9 mouse cellular contexts compared by ENCODE assay signal in genomic region chr15:98091841-98092240, GRCm38 (mm10). TPM values are rescaled to one million over a fixed set of nuclear protein-coding genes. Genes with fewer than 3 reads are reported as not detected.
DNase-seq lines count a peak whose midpoint lies in the region; ATAC-seq and TF ChIP-seq lines count a peak whose summit lies in the region.
"Had no signal": no experiment of that assay in that cellular context is flagged by ENCODE, and none has a peak within 500 bp of the region (broad histone marks: within the 10 kb centered on the region; RNA-seq: fewer than 3 reads in every experiment).

No protein-coding gene starts in this region.

- peaks cover 8% of the 10 kb centered on the region for H3K4me1 ChIP-seq in heart, embryonic 11.5 days (ENCODE audit: control insufficient read depth, insufficient read depth, low read length)
- no peaks in the 10 kb centered on the region for H3K4me1 ChIP-seq in ES-Bruce4 (ENCODE audit: control insufficient read depth, insufficient read depth, low read length)
- H3K4me1 ChIP-seq in hindbrain, embryonic 11.5 days (replicated peaks; ENCODE audit: control insufficient read depth, insufficient read depth, low read length): peaks cover 4% of the 10 kb centered on the region; the same call in 1 of the 2 replicates

- no peaks in the 10 kb centered on the region for H3K9me3 ChIP-seq in heart, embryonic 11.5 days (replicated peaks; ENCODE audit: control insufficient read depth, low read length)
- no peaks in the 10 kb centered on the region for H3K9me3 ChIP-seq in ES-Bruce4 (replicated peaks; ENCODE audit: control insufficient read depth, insufficient read depth, low read length, poor library complexity, severe bottlenecking)
- no peaks in the 10 kb centered on the region for H3K9me3 ChIP-seq in hindbrain, embryonic 11.5 days (ENCODE audit: control insufficient read depth, low read length)

- peaks cover 56% of the 10 kb centered on the region for H3K79me2 ChIP-seq in macrophage (ENCODE audit: inconsistent target)

- H3K36me3 ChIP-seq in heart, embryonic 11.5 days (ENCODE audit: control insufficient read depth, insufficient read depth, low read length): no peaks in the 10 kb centered on the region
- H3K36me3 ChIP-seq in ES-Bruce4 (ENCODE audit: control insufficient read depth, insufficient read depth, low read length, poor library complexity, severe bottlenecking) (peaks cover 12% of the 10 kb centered on the region), macrophage (ENCODE audit: inconsistent target) (no peaks in the 10 kb centered on the region)
- no peaks in the 10 kb centered on the region for H3K36me3 ChIP-seq in hindbrain, embryonic 11.5 days (ENCODE audit: control insufficient read depth, insufficient read depth, low read length)

- 39% methylated on average over 4 of the region's 4 CpGs for WGBS in heart, embryonic 11.5 days (ENCODE audit: insufficient replicate concordance)
- WGBS in hindbrain, embryonic 11.5 days: 33% methylated on average over 4 of the region's 4 CpGs
- WGBS in macrophage (ENCODE audit: missing documents): 8% methylated on average over 4 of the region's 4 CpGs

- H3K27ac ChIP-seq in heart, embryonic 11.5 days (ENCODE audit: low read depth, low read length): no peak overlapping the region
- no peak overlapping the region for H3K27ac ChIP-seq in ES-Bruce4 (ENCODE audit: insufficient read depth, low read length)
- no peak overlapping the region for H3K27ac ChIP-seq in hindbrain, embryonic 11.5 days (ENCODE audit: low read depth, low read length)
- no peak overlapping the region for H3K27ac ChIP-seq in macrophage

- no peaks in the 10 kb centered on the region for H3K27me3 ChIP-seq in heart, embryonic 11.5 days (ENCODE audit: control insufficient read depth, insufficient read depth, low read length)
- no peaks in the 10 kb centered on the region for H3K27me3 ChIP-seq in ES-Bruce4 (ENCODE audit: control insufficient read depth, insufficient read depth, low read length, poor library complexity, severe bottlenecking)
- H3K27me3 ChIP-seq in hindbrain, embryonic 11.5 days (ENCODE audit: control insufficient read depth, insufficient read depth, low read length): no peaks in the 10 kb centered on the region

- no peak for TF ChIP-seq POLR2A in ES-Bruce4 (IDR thresholded peaks at IDR 0.05; ENCODE audit: insufficient read depth, low read length)

- H3K4me2 ChIP-seq in heart, embryonic 11.5 days: peak overlapping the region; percentile 77
- peak overlapping the region; percentile 65 for H3K4me2 ChIP-seq in hindbrain, embryonic 11.5 days (replicated peaks; ENCODE audit: low read depth, low read length)

- H3K9ac ChIP-seq in heart, embryonic 11.5 days (ENCODE audit: low read depth, low read length): peak overlapping the region; percentile 30; the same call in 1 of the 2 replicates
- peak overlapping the region; percentile 92 for H3K9ac ChIP-seq in ES-Bruce4 (ENCODE audit: low read depth, poor library complexity, severe bottlenecking)
- no peak overlapping the region for H3K9ac ChIP-seq in hindbrain, embryonic 11.5 days (ENCODE audit: low read depth, low read length)

- no peak for TF ChIP-seq EP300 in ES-Bruce4 (IDR thresholded peaks at IDR 0.05; ENCODE audit: insufficient read depth, low read depth, low read length)

- no peak for TF ChIP-seq CTCF in ES-Bruce4 (IDR thresholded peaks at IDR 0.05; ENCODE audit: low read depth, low read length)

- intact Hi-C loops in heart, postnatal 14 days (cut with DNase I): loop anchor here (2.0 to 10.0 kb wide), 4 partner anchors 61 to 423 kb away; no protein-coding TSS in a partner anchor

- no peak for DNase-seq in heart, postnatal 14 days
- DNase-seq in hindbrain, embryonic 11.5 days (ENCODE audit: low spot score): no peak
- DNase-seq in spleen, adult 18-20 months: no peak
- DNase-seq in cerebellum, adult 9-10 months: no peak
- no peak for DNase-seq in cerebellum, postnatal 4 days (ENCODE audit: low spot score in 2 of 2)
- DNase-seq: embryo, embryonic 11 days had no signal

- H3K4me3 ChIP-seq in heart, embryonic 11.5 days (ENCODE audit: low read depth, low read length): peak overlapping the region; percentile 94
- H3K4me3 ChIP-seq in ES-Bruce4 (ENCODE audit: low read depth, low read length): peak overlapping the region; percentile 44
- H3K4me3 ChIP-seq in hindbrain, embryonic 11.5 days (ENCODE audit: low read depth, low read length): peak overlapping the region; percentile 76
- H3K4me3 ChIP-seq in macrophage (ENCODE audit: inconsistent target): peak overlapping the region; percentile 75

- no peak for ATAC-seq in heart, embryonic 11.5 days (replicated peaks; ENCODE audit: insufficient number of reproducible peaks, low FRiP score, low TSS enrichment)
- no peak for ATAC-seq in hindbrain, embryonic 11.5 days (ENCODE audit: low FRiP score)

RNA-seq across cellular contexts. Expression of gene Pfkm, which starts 0.5 kb away (rescaled TPM):
- 49.3 and 68.3 TPM in 2 replicates for polyA plus RNA-seq in heart, embryonic 11.5 days (2014; fragmentation: Nextera tagmentation; extraction: Ambion mirVana)
- 100 to 1,000 TPM; 739 to 748 TPM for total RNA-seq in heart, postnatal 14 days (2021)
- 39.8 and 42.8 TPM in 2 replicates for polyA plus RNA-seq in ES-Bruce4 (2011; ENCODE audit: insufficient read depth, insufficient read length, low read depth, missing spikeins)
- 32.1 and 32.6 TPM in 2 replicates for polyA plus RNA-seq in hindbrain, embryonic 11.5 days (2014; fragmentation: Nextera tagmentation; extraction: Ambion mirVana)
- total RNA-seq in macrophage (2018; cell fraction: chromatin; rRNA removed): 10 to 100 TPM in 14 of 26 experiments, 1 to 10 TPM in 12; 3.8 to 16.4 (median 10.3) TPM
- 1 to 10 TPM; 4.2 to 8.3 (median 6.2) TPM for total RNA-seq in macrophage (2018; cell fraction: cytosol; rRNA removed)
- 10 to 100 TPM in 4 of 26 experiments, 1 to 10 TPM in 22; 3.2 to 13.5 (median 7.2) TPM for total RNA-seq in macrophage (2018; cell fraction: nucleus; rRNA removed)
- 4.4 to 6.7 TPM (median 5.4 TPM) in 3 replicates for polyA plus RNA-seq in macrophage (2018)

RNA-seq across cellular contexts. Expression of gene Senp1, which starts 1.7 kb away (rescaled TPM):
- 24.3 and 25.1 TPM in 2 replicates for polyA plus RNA-seq in heart, embryonic 11.5 days (2014; fragmentation: Nextera tagmentation; extraction: Ambion mirVana)
- total RNA-seq in heart, postnatal 14 days (2021): 10 to 100 TPM; 12.9 to 13.7 TPM
- polyA plus RNA-seq in ES-Bruce4 (2011; ENCODE audit: insufficient read depth, insufficient read length, low read depth, missing spikeins) (69.2 and 70.6 TPM in 2 replicates), macrophage (2018) (11.1 to 14.4 TPM (median 13.4 TPM) in 3 replicates)
- 40.6 and 41.5 TPM in 2 replicates for polyA plus RNA-seq in hindbrain, embryonic 11.5 days (2014; fragmentation: Nextera tagmentation; extraction: Ambion mirVana)
- total RNA-seq in macrophage (2018; cell fraction: chromatin; rRNA removed): 100 to 1,000 TPM in 23 of 26 experiments, 10 to 100 TPM in 3; 91.1 to 162 (median 121) TPM
- total RNA-seq in macrophage (2018; cell fraction: cytosol; rRNA removed): 10 to 100 TPM; 10.9 to 17.2 (median 12.6) TPM
- total RNA-seq in macrophage (2018; cell fraction: nucleus; rRNA removed): 100 to 1,000 TPM in 1 of 26 experiments, 10 to 100 TPM in 25; 47.7 to 111 (median 65.2) TPM

Comparison
In these comparisons a context has a peak if more than half of its experiments do, and no peak if none do; other contexts are left out.
1. H3K4me3 ChIP-seq: peak in every context shown above with its lines; median percentile 94 in heart, embryonic 11.5 days; 76 in hindbrain, embryonic 11.5 days; 75 in macrophage; 44 in ES-Bruce4.